Mouse (Mus musculus) liver, embryonic 18 days (tissue): Measurements from ENCODE around the gene Csf2rb2. TPM values are rescaled to one million over a fixed set of nuclear protein-coding genes. Genes with fewer than 3 reads are reported as not detected.

Experiments used
- polyA plus RNA-seq: library from polyadenylated mRNA; depleted of rRNA; stranded (reverse); fragments of >200 nt; gene quantifications from 2 replicates; pipeline ENCODE4 v1.2.3, GENCODE M21; 2012; rRNA removed

Csf2rb2 gene
- polyA plus RNA-seq, result 3.1 and 3.7 TPM in 2 replicates

GRCm38 (mm10) chr15:78305341-78305933 lies at the start of gene Csf2rb2:
Gene Csf2rb2, minus strand, starts transcription at chr15:78305721.

GRCm38 (mm10) chr15:78325671-78326339 lies 20.3 kb upstream of the Csf2rb2 start, which contains the start of gene Csf2rb:
Gene Csf2rb, plus strand, starts transcription at chr15:78325752.

GRCm38 (mm10) chr15:78244695-78245492 lies 60.6 kb downstream of the Csf2rb2 start, which contains the start of gene Ncf4:
Gene Ncf4, plus strand, starts transcription at chr15:78244801.

Other genes with a start within 250 kb of the Csf2rb2 start
- gene Cacng2, start 185.7 kb downstream of the Csf2rb2 start, polyA plus RNA-seq, result not detected in 2 replicates
- 7.2 and 8.8 TPM in 2 replicates for gene Ift27, start 131.6 kb downstream of the Csf2rb2 start, polyA plus RNA-seq
- not detected in 2 replicates for gene Pvalb, start 99.3 kb downstream of the Csf2rb2 start, polyA plus RNA-seq
- 55.4 and 71.9 TPM in 2 replicates for gene Ncf4, start 60.9 kb downstream of the Csf2rb2 start, polyA plus RNA-seq
- 6.9 and 10.0 TPM in 2 replicates for gene Csf2rb, start 20.0 kb upstream of the Csf2rb2 start, polyA plus RNA-seq
- 0.03 and 0.05 TPM in 2 replicates for gene Tex33, start 90.2 kb upstream of the Csf2rb2 start, polyA plus RNA-seq
- 310 and 330 TPM in 2 replicates for gene Tst, start 100.2 kb upstream of the Csf2rb2 start, polyA plus RNA-seq
- 122 and 136 TPM in 2 replicates for gene Mpst, start 100.7 kb upstream of the Csf2rb2 start, polyA plus RNA-seq
- 9.7 and 14.1 TPM in 2 replicates for gene Kctd17, start 122.8 kb upstream of the Csf2rb2 start, polyA plus RNA-seq
- 74.6 and 84.1 TPM in 2 replicates for gene Tmprss6, start 162.9 kb upstream of the Csf2rb2 start, polyA plus RNA-seq
- 1.2 and 1.5 TPM in 2 replicates for gene Il2rb, start 189.6 kb upstream of the Csf2rb2 start, polyA plus RNA-seq
- 7.3 and 8.1 TPM in 2 replicates for gene C1qtnf6, start 225.7 kb upstream of the Csf2rb2 start, polyA plus RNA-seq
- gene Sstr3, start 239.0 kb upstream of the Csf2rb2 start, polyA plus RNA-seq, result 0.01 and 0.12 TPM in 2 replicates